Mouse (Mus musculus) right cerebral cortex, postnatal 4 days (tissue): Measurements from ENCODE around the gene Tbca.

Source experiments
- DNase-seq: peaks from one replicate; pipeline ENCODE4 v3.0.0-alpha.2; 2022

Tbca gene

GRCm38 (mm10) chr13:94882221-94882620 lies 93.5 kb downstream of the Tbca start:
- no peak for DNase-seq

- DNase-seq = no peak
Observed at GRCm38 (mm10) chr13:94882711-94883145, 94.0 kb downstream of the Tbca start.

GRCm38 (mm10) chr13:94883163-94883965 lies 94.7 kb downstream of the Tbca start:
- DNase-seq = peak; percentile 33

- no peak for DNase-seq
Observed at GRCm38 (mm10) chr13:94883966-94884960, 95.6 kb downstream of the Tbca start.

GRCm38 (mm10) chr13:94885291-94886235 lies 96.9 kb downstream of the Tbca start:
- DNase-seq = no peak
